Mouse (Mus musculus): ENCODE data around the gene Ppib.
A peak's percentile ranks its signal among the peaks of the same experiment; 100 is the strongest.

Ppib gene

GRCm38 (mm10) chr9:66078493-66078892 is 18.5 kb downstream of the Ppib start:
- Histone ChIP-seq H3K36me3 (ENCODE audit: insufficient read depth, low read length) (no peaks in the 10 kb centered on the region), H3K4me3 (replicated peaks; ENCODE audit: low read length) (no peak overlapping the region), H3K4me1 (replicated peaks; ENCODE audit: low read depth, low read length) (no peaks in the 10 kb centered on the region; the same call in 1 of the 2 replicates), H3K27me3 (ENCODE audit: insufficient read depth, low read length) (peaks cover 13% of the 10 kb centered on the region), H3K9me3 (ENCODE audit: low read length) (peaks cover 7% of the 10 kb centered on the region)
- TF ChIP-seq POU5F1 (IDR thresholded peaks at IDR 0.05; ENCODE audit: borderline replicate concordance, low read length) (no peak), NANOG (IDR thresholded peaks at IDR 0.05; ENCODE audit: borderline replicate concordance, low read length) (no peak), CTCF (conservative IDR thresholded peaks at IDR 0.05; ENCODE audit: low read length) (no peak)

GRCm38 (mm10) chr9:66080804-66081459 is 20.9 kb downstream of the Ppib start:
- H3K4me3 ChIP-seq (replicated peaks; ENCODE audit: low read length): no peak overlapping the region
- peaks cover 10% of the 10 kb centered on the region for H3K27me3 ChIP-seq (ENCODE audit: insufficient read depth, low read length)
- TF ChIP-seq CTCF (conservative IDR thresholded peaks at IDR 0.05; ENCODE audit: low read length) (no peak), POU5F1 (IDR thresholded peaks at IDR 0.05; ENCODE audit: borderline replicate concordance, low read length) (no peak), NANOG (IDR thresholded peaks at IDR 0.05; ENCODE audit: borderline replicate concordance, low read length) (no peak)
- peaks cover 5% of the 10 kb centered on the region for H3K4me1 ChIP-seq (replicated peaks; ENCODE audit: low read depth, low read length)
- no peaks in the 10 kb centered on the region for H3K36me3 ChIP-seq (ENCODE audit: insufficient read depth, low read length)
- peaks cover 6% of the 10 kb centered on the region for H3K9me3 ChIP-seq (ENCODE audit: low read length)

DNA sequence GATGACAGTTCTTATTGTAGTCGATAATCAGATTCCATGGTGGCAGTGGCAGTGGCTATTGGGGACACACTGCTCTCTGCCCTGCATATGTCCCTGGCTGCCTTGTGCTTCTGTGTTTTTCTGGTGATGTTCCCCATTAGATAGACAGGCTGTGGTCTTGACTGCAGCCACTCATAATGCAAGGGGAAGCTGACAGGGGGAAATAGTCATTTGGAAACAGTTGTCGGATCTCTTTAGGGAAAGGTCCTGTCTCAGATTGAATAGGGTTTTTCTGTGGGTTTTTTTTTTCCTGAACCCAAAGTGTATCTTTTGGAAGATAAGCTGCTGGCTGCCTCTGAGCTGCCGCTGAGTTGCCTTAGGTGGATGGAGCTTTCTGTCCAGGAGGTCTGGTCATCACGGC is 22.0 kb downstream of the Ppib start:
- H3K27me3 ChIP-seq (ENCODE audit: insufficient read depth, low read length): peaks cover 9% of the 10 kb centered on the region
- H3K4me3 ChIP-seq (replicated peaks; ENCODE audit: low read length): no peak overlapping the region
- peaks cover 6% of the 10 kb centered on the region for H3K9me3 ChIP-seq (ENCODE audit: low read length)
- TF ChIP-seq POU5F1 (IDR thresholded peaks at IDR 0.05; ENCODE audit: borderline replicate concordance, low read length) (no peak), NANOG (IDR thresholded peaks at IDR 0.05; ENCODE audit: borderline replicate concordance, low read length) (no peak), CTCF (conservative IDR thresholded peaks at IDR 0.05; ENCODE audit: low read length) (no peak)
- H3K36me3 ChIP-seq (ENCODE audit: insufficient read depth, low read length): no peaks in the 10 kb centered on the region; the same call in 1 of the 2 replicates
- peaks cover 5% of the 10 kb centered on the region for H3K4me1 ChIP-seq (replicated peaks; ENCODE audit: low read depth, low read length)

- H3K4me3 ChIP-seq (replicated peaks; ENCODE audit: low read length): no peak overlapping the region
- TF ChIP-seq NANOG (IDR thresholded peaks at IDR 0.05; ENCODE audit: borderline replicate concordance, low read length): no peak
- TF ChIP-seq POU5F1 (IDR thresholded peaks at IDR 0.05; ENCODE audit: borderline replicate concordance, low read length): no peak
- TF ChIP-seq CTCF (conservative IDR thresholded peaks at IDR 0.05; ENCODE audit: low read length): no peak
- H3K27me3 ChIP-seq (ENCODE audit: insufficient read depth, low read length): no peaks in the 10 kb centered on the region
- peaks cover 12% of the 10 kb centered on the region for H3K36me3 ChIP-seq (ENCODE audit: insufficient read depth, low read length)
- H3K4me1 ChIP-seq (replicated peaks; ENCODE audit: low read depth, low read length): peaks cover 25% of the 10 kb centered on the region
- peaks cover 6% of the 10 kb centered on the region for H3K9me3 ChIP-seq (ENCODE audit: low read length)
Measured at GRCm38 (mm10) chr9:66084171-66084570, 24.1 kb downstream of the Ppib start.

DNA sequence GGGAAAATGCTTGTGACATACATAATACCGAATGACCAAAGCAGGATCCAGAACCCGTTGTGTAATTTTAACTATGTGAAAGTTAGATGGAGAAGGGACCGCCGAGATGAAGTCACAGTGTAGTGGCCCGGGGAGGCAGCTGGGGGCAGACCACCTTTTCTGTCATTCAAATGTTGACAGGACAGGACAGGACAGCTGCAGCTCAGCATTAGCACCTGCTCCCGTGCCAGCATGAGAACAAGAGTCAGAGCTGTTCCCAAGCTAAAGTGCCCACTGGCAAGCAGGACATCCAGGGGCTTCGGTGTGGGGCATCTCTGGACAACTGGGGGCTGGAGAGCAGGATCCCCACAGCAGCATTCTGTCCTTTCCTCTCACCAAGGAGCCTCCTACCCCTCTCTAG is 27.0 kb downstream of the Ppib start:
- Histone ChIP-seq H3K27me3 (ENCODE audit: insufficient read depth, low read length) (no peaks in the 10 kb centered on the region), H3K9me3 (ENCODE audit: low read length) (peaks cover 6% of the 10 kb centered on the region)
- TF ChIP-seq POU5F1 (IDR thresholded peaks at IDR 0.05; ENCODE audit: borderline replicate concordance, low read length) (no peak), CTCF (conservative IDR thresholded peaks at IDR 0.05; ENCODE audit: low read length) (no peak), NANOG (IDR thresholded peaks at IDR 0.05; ENCODE audit: borderline replicate concordance, low read length) (no peak)

DNA sequence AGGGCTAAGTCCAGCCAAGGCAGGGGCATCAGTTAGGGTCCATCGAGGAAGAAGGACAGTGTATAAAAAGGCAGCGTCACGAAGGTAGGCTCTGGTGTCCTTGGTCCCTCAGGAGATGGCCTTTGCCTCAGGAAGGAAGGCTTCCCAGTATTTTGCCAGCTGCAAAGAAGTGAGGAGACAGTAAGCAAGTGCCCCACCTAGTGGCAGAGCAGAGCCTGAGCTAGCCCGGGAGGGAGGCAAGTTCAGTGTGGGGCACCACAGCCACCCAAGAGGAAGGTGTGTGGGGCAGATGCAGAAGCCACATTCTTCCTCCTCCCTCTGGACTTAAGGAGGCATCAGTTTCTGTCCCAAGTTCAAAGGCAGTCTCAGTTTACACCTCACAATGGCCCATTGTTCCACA is 28.4 kb downstream of the Ppib start:
- peak; percentile 78 for TF ChIP-seq CTCF (conservative IDR thresholded peaks at IDR 0.05; ENCODE audit: low read length)
- no peak for TF ChIP-seq POU5F1 (IDR thresholded peaks at IDR 0.05; ENCODE audit: borderline replicate concordance, low read length)
- TF ChIP-seq NANOG (IDR thresholded peaks at IDR 0.05; ENCODE audit: borderline replicate concordance, low read length): peak; percentile 47; the same call in 1 of the 2 replicates
- H3K27me3 ChIP-seq (ENCODE audit: insufficient read depth, low read length): no peaks in the 10 kb centered on the region
- H3K4me3 ChIP-seq (replicated peaks; ENCODE audit: low read length): no peak overlapping the region
- H3K9me3 ChIP-seq (ENCODE audit: low read length): peaks cover 6% of the 10 kb centered on the region
- peaks cover 30% of the 10 kb centered on the region for H3K4me1 ChIP-seq (replicated peaks; ENCODE audit: low read depth, low read length)
- peaks cover 50% of the 10 kb centered on the region for H3K36me3 ChIP-seq (ENCODE audit: insufficient read depth, low read length)

More for the DNA sequence above, 27.0 kb downstream of the Ppib start:
- peaks cover 30% of the 10 kb centered on the region for H3K4me1 ChIP-seq (replicated peaks; ENCODE audit: low read depth, low read length)
- H3K4me3 ChIP-seq (replicated peaks; ENCODE audit: low read length): no peak overlapping the region
- H3K36me3 ChIP-seq (ENCODE audit: insufficient read depth, low read length): peaks cover 37% of the 10 kb centered on the region

DNA sequence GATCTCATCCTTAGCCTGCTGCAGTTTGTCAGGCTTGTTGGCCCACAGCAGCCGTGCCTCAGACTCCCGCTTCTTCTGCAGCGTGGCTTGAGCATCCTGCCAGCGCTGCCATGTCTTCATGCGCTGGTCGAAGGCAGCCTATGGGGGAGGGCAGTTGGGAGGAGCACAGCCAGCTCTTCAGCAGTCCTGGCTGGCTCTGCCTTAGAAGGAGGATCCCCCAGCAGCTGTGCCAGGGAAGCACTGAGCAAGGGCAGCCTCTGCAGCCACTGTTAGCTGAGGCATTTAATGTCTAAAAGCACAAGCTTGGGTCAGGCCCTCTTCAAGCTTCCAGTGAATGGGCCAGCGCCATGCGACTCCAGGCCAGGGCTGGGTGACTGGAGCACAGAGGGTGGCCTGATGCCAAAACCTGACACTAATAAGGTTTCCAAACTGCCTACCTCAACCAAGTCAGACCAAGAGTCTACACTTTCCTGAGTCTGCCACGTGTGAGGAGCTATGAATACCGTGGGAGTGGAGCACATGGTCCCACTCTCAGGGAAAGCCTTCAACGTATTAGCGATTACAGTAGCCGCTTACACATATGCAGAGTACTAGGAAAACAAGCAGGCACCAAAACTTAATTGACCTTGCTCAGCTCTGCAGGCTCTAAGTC is 30.7 kb downstream of the Ppib start:
- Histone ChIP-seq H3K36me3 (ENCODE audit: insufficient read depth, low read length) (peaks cover 67% of the 10 kb centered on the region), H3K4me1 (replicated peaks; ENCODE audit: low read depth, low read length) (peaks cover 37% of the 10 kb centered on the region), H3K27me3 (ENCODE audit: insufficient read depth, low read length) (no peaks in the 10 kb centered on the region), H3K9me3 (ENCODE audit: low read length) (no peaks in the 10 kb centered on the region), H3K4me3 (replicated peaks; ENCODE audit: low read length) (no peak overlapping the region)
- no peak for TF ChIP-seq NANOG (IDR thresholded peaks at IDR 0.05; ENCODE audit: borderline replicate concordance, low read length)
- TF ChIP-seq CTCF (conservative IDR thresholded peaks at IDR 0.05; ENCODE audit: low read length): no peak
- TF ChIP-seq POU5F1 (IDR thresholded peaks at IDR 0.05; ENCODE audit: borderline replicate concordance, low read length): no peak

- H3K4me1 ChIP-seq (replicated peaks; ENCODE audit: low read depth, low read length): peaks cover 36% of the 10 kb centered on the region
- TF ChIP-seq POU5F1 (IDR thresholded peaks at IDR 0.05; ENCODE audit: borderline replicate concordance, low read length) (no peak), NANOG (IDR thresholded peaks at IDR 0.05; ENCODE audit: borderline replicate concordance, low read length) (no peak), CTCF (conservative IDR thresholded peaks at IDR 0.05; ENCODE audit: low read length) (no peak)
- H3K27me3 ChIP-seq (ENCODE audit: insufficient read depth, low read length): no peaks in the 10 kb centered on the region
- H3K4me3 ChIP-seq (replicated peaks; ENCODE audit: low read length): no peak overlapping the region
- H3K9me3 ChIP-seq (ENCODE audit: low read length): no peaks in the 10 kb centered on the region
- H3K36me3 ChIP-seq (ENCODE audit: insufficient read depth, low read length): peaks cover 76% of the 10 kb centered on the region
Measured at GRCm38 (mm10) chr9:66091327-66092231, 31.6 kb downstream of the Ppib start.
